Mouse (Mus musculus) spleen, adult 12 weeks (tissue): ENCODE measurements around the gene Gm281.
A peak's percentile ranks its signal among the peaks of the same experiment; 100 is the strongest.
"Not testable (repeated sequence)": the region's sequence is repeated elsewhere in the genome, so short reads cannot be mapped to it uniquely, and the experiment has no call there.

Source experiments
- DNase-seq: peaks from one replicate; pipeline ENCODE4 v3.0.0; 2022; ENCODE audit warnings: low spot score

Gm281 gene

DNA sequence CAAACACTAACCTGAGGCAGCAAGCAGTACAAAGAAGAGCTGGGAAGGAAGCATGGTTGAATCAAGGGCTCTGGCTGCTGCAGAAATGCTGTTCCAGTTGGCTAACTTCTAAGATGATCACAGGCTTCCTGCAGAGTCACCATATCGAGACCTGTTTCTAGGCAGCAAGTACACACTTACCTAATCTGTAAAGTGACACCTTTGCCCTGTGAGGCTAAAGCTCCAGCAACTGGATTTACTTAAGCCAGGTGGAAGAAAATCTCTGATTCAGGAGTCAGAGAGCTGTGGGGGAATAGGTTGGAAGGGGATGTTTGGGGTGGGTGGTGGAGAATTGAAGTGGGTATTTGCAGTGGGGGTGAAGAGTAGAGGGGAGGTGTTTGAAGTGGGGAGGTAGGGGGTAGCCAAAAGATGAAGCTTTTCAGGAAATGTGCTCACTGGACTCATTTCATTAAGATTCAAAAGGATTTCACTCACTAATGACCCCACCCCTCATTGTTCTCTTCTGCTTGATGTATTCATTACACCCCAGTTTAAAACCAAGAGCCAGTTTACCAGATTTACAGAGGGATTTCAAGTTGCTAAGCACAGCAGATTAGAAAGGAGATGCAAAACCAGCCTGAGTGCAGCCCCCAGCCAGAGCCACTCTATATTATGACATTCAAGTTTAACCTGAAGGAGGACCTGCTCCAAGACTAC lies at the start of gene Gm281:
TSS of gene Gm281 (minus strand) at position 92 of the 696 bp plus-strand sequence.
- DNase-seq, result no peak

DNA sequence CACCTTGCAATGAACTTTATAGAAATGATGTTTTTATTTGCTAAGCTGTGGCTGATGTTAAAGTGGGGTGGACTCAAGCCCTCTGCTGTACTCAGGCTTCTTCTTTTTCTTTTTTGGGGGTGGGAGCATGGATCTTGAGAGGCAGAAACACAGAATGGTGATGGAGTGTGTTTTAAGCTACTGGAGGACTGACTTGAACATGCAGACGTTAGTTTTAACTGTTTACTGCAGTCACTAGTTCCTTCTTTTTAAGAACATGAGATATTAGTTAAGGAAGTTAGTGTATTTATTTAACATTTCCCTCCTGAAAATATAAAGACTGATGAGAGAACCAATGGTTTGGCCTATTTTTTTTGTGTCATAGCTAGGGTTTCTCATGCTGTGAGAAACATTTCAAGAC lies 49.2 kb upstream of the Gm281 start:
- DNase-seq, result no peak

DNA sequence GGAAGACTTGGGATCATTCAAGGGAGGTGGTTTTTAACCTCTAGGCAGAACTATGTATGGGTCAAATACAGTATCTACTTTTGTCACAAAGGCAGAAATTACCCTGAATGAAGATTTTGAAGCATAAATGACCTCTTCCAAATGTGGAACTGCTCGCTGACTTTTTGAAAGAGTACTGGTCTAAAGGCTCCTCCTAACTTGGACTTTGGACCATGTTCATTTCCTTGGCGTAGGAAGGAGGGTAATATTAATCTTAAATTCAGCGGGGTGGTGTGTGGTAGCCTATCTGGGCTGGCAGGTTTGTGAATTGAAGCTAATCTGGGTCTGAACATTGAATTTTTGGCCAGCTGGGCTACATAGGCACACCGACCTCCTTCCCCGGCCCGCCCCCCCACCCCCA lies 48.2 kb upstream of the Gm281 start:
- no peak for DNase-seq

DNA sequence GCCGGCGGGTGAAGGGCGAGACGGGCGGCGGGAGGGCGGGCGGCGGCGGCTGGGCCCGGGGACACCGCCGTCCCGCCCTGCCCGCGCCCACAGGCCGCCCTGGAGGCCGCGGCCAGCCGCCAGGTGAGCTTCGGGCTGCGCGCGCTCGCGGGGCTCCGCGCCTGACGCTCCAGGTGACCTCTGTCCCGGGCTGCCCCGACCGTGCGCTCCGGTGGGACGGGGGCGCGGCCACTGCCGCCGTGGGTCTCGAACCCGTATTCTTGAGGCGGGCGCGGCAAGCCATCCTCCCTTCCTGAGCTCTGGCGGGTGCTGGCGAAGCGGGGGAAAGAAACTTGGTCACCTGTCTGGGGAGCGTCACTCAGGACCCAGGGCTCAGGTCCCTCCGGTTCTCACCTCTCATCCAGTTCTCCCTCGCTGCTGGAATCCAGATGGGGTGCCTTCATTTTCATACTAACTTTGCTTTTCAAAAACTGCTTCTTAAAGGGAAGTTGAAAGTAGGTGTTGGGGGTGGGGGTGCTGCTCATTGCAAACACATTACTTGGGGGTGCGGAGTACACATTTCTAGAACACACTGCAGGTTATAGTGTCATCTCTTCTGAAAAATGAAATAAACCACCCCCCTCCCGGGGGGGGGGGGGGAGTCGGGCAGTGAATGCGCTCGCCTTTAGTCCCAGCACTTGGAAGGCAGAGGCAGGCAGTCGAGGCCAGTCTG lies 47.3 kb upstream of the Gm281 start, which contains the start of the genes Atxn7 and Thoc7:
TSS of gene Atxn7 (plus strand) at position 40 of the 712 bp plus-strand sequence.
TSS of gene Thoc7 (minus strand) at position 452 of the 712 bp plus-strand sequence.
- DNase-seq, result peak; percentile 34

DNA sequence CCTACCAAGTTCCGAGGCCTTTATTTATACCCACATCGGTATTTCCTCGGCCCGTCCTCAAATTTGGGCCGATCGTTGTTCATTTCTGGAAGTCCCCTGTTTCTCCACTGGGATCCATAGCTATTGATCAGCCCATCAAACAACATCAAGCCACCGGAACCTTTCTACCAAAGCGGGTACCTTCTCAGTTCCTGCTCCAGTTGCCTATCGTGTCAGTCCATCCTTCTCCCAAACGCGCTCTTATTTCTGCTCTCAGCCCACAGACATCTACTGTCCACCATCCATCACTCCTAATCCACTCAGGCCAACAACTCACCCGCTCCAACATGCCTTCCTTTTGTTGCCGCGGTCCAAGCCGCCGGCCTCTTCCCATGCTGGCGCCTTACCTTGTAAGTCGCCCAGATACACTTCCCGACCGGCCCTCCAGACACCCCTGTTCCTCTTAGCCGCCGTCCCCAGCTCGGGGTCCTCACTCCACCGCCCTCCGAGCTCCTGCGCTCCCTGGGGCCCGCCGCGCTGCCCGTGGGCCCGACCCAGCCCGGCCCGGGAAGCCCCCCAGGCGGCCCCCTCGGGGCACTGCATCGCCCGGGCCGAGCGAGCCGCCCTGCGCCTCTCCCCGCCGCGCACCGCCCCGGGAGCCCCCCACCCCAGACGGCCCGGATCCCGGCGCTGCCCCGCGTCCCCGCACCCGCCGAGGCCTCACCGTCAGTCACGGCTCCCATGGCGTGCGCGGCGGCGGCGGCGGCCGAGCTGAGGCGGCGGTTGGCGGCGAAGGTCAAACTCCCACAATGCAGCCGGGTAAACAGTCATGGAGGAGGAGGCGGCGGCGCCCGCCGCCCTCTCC lies 46.4 kb upstream of the Gm281 start:
- peak; percentile 27 for DNase-seq

DNA sequence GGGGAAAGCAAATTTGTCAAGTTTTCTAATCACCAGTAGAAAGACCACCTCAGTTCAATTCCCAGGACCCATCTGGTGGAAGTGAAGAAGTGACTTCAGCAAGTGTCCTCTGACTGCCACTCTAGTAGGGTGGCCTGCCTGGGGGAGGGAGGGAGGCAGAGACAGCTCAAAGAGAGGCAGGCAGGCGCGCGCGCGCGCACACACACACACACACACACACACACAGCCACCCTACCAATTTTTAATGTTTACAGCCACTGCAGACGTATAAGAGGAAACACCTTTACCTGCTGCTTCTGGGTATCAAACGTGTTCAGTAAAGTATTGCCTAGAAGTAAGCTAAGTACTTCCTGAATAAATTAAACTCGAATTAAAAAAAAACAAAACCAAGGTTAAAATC lies 45.8 kb upstream of the Gm281 start:
- no peak for DNase-seq

DNA sequence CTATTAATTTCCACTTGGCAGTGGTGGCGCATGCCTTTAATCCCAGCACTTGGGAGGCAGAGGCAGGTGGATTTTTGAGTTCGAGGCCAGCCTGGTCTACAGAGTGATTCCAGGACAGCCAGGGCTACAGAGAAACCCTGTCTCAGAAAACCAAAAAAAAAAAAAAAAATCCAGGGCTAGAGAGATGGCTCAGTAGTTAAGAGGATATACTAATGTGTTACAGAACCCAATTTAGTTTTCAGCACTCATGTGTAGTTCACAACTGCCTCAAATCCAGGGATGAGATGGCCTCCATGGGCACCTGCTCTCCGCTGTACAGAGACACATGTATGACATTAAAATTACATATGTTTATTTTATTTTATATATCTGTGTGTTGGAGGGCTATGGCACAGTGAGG lies 37.9 kb upstream of the Gm281 start:
- DNase-seq, result not testable (repeated sequence)

DNA sequence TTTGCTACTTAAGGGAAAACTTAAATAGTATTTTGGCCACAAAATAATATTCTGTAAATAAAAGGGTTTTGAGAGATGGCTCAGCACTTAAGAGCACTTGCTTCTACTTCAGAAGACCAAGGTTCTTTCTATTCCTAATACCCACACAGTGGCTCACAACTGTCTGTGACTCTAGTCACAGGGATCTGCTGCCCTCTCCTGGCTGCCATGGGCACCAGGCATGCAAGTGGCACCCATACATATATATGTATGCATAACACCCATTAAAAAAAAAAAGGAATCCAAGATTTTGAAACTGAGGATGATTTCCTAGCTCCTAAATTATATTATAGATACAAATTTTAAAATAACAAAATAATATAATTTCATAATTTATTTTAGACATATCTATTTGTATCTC lies 36.1 kb upstream of the Gm281 start:
- DNase-seq, result no peak

DNA sequence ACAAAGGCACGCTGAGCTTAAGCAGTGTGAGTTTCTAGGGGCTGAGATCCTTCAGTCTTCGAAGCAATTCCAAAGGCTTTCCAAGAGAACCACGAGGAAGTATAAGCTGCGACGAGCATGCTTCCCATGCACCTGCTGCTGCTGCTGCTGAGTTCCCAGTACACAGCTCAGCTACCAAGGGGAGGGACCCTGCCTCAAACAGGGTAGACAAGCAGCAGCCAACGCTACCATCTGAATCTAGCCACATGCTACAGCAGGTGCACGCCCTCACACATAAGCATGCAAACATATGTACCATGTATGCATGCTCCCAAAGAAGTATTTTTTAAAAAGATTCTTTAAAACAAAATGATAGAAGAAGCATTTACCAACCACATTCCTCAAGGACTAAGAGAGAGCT lies 34.1 kb upstream of the Gm281 start:
- DNase-seq, result no peak

DNA sequence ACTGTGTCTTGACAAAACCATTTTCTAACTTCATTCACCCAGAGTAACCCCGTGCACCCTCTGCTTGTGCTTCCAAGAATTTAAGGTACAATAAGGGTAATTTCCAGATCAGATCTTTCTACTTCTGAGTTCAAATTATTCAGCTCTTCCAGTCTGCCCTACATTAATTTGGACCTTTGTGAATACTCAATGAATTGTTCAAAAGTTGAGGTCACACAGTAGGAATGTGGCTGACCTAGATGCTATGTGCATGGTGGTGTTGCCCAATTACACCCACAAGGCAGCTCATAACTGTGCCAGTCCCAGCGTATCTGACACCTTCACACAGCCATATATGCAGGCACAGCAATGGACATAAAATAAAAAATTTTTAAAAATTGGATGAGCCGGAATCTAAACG lies 30.4 kb upstream of the Gm281 start:
- DNase-seq, result no peak

DNA sequence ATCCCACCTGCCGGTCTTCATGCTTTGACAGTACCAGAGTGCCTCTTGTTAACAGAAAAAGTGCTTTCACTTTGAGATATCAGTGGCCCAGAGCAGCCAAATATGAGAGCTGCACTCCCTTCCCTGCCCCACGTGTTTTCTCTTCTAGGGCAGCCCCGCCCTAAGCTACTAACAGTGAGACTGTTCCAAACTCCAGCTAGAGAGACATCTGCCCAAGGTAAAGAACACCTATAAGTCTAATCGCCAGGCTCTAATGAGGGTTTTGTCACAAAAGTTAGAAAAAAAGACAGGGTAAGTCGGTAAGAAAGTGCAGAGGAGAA lies 19.7 kb upstream of the Gm281 start:
- DNase-seq, result no peak

DNA sequence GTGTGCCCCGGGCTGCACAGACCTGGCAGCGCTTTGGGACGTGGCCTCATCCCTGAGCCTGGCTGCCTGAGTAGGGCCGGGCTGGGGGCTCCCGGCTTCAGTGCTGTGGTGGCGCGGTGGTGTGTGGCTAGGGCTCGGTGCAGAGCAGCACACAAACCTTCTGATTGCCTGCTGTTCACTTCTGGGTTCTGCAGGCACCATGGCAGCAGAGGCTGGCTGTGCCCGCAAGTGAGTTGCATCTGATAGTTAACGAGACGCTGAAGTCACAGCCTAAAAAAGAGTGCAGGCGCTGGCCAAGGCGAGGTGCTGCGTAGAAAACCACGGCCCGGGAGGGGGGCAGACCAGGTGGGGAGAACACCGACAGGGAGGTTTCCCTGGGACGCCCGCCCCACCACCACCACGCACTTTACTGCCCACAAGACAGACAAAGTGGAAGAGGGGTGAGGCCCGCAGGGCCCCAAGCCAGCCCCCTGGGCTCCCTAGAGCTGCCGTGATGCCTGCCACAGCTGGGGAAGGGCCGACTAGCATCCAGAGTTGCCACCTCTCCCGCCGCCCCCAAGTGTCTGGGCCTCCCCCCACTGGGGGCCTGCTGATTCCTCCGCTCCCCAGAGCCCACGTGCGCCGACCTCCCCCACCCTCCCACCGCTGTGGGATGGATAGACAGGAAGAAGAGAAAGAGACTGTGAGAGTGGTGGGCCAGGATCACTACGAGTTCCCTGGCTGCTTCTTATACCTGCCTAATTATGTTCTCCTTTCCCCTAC lies 19.2 kb upstream of the Gm281 start:
- no peak for DNase-seq

DNA sequence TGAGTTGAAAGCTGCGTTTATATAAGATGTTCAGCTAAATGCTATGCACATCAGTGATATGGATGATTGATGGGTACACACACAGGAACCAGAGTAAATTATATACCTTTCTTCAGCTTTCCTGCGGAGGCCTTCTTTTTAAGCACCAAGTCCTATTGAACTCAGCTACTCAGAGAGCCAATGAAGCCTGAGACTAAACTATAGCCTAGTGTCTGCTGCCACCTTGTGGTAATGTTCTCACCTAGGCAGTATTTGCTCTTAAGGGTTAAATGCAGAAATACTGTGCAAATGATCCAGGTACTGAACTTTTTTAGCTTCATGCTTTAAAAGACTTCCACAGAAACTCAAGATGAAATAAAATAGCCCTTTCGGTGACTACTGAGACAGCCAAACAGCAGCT lies 3.4 kb upstream of the Gm281 start:
- DNase-seq, result no peak

DNA sequence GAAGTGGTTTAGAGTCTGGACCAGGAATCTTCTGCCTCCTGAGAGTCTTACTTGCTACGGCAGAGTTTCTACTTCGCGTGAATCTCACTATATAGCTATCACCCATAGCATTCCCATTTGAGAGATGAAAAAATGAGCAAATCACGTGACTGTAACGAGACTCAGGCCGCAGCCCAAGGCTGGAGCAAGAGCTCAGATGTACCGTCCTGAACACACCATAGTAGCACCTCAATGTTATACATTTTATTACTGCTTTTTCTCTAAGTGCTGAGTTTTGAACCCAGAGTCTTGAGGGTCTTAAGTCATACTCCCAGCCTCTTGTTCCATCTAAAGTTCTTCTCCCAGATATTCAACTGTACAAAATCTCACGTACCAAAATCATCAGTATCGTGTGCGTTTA lies 2.9 kb upstream of the Gm281 start:
- DNase-seq, result no peak

DNA sequence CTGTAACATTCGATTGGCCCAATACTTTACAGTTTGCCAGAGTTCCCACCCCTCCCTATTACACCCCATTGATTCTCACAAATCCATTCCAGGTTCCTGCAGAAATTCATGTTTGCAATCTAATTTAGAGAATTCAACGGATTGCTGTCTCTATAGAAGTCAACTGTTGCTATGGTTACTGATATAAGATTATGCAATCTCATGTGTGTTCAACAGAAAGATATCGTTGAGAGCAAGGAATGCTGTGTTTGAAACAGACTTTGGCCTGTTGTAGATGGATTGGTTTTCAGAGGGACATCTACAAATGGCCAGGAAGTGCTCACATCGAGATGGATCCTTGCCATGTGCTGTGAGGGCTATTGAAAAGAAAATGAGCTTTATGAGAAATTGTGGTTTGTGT lies 929 bp upstream of the Gm281 start:
- no peak for DNase-seq

DNA sequence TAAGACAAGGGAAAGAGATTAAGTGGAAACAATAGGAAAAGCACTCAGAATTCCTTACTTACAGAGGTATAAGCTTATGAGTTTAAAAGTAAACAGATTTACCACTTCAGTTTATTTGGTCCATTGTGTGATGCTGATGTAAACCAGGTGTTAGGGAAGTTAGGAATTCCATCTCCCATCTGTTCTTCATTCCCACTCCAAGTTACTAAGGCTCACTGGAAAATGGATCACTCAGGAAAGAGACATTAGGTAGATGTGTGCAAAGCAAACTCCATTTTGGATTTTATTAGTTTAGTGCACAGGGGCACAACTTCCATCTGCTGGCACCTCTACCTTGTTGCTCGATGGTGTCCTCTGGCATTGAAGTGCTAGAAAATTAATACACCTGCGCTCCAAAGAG lies 4.1 kb downstream of the Gm281 start:
- DNase-seq, result no peak

DNA sequence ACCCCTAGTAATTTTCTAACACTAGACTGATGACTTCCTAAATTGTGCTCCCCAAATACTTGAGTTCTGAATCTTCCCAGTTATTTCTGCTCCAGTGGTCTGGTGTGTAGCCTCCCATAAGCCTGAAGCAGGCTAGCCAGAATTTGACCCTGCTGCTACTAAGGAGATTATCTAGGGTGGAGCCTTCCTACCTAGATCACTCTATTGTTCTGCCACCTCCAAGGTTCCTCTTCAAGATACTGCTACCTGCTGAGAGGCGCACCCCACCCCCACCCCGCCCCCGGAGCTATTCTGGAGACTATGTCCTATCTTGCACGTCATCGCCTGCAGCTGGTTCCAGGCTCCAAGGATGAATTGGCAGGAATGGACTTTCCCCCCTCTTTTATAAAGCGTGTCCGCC lies 7.1 kb downstream of the Gm281 start:
- DNase-seq, result no peak

DNA sequence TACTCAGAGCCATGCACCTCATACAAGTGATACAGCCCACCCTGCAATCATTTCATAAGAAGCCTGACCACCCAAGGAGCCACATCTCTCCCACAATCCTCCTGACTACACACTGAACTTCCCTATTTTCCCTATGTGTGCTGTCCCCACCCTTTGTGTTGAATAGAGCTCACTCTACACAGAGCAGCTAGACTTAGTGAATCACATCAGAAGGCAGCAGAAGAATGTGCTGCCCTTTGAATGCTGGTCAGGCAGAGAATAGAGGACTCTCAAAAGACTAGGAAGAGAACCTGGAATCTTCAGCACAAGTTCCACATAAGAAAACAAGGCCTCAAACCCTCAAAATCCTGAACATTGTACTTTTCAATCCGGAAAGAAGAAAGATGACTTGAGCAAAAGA lies 7.8 kb downstream of the Gm281 start:
- DNase-seq, result no peak

DNA sequence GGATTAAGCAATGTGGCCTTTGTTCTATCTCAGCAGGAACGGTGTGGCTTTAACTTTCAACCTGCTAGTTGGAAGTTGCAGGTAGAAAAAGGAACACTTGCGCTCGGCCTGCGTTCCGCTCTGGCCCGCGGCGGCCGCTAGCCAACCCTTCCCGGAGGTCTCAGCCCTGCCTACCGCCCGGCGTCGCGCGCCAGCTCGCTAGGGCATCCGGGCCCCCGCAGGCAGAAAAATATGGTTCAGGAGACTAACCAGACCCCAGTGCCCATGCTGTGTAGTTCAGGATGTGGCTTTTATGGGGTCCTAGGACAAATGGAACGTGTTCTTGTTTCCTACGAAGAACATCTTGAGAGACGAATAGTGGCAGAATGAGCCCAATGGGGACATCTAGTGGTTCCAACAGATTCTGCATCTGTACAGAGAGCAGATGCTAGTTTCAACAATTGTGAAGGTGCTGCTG lies 12.6 kb downstream of the Gm281 start:
- DNase-seq, result no peak

DNA sequence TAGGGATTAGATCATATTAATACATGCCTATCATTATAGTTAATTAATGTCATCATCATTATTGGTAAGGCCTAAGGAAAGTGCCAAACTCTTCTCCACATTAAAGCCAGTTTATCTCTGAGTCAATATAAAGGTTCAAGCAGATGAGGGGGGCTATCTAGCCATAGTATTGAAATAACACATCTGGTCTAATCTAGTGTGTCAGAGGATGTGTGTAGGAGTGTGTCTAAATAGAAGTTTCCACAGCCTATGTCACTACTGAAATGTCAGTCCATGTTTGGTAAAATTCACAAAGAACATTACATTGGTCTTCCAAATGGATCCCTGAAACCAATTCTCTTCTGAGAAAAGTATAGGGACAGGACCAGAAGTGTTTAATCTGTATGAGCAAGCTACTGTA lies 19.1 kb downstream of the Gm281 start:
- no peak for DNase-seq

DNA sequence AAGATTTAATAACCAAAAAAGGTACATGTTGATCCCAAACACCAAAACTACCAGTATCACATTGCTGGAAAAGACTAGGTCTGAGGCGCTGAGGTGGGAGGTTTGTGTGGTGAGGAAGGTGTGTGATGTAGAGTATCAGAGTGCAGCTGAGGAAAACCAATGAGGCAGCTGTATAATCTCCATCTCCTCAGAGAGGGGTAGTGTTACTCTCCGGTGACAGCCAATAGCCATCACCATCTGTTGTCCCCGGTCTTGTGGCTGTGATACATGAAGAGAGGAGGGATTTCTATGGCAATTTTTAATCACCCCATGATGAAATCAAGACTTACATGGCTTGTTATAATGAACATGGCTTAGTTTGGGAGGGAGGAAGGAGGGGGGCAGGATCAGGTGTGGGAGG lies 20.5 kb downstream of the Gm281 start:
- no peak for DNase-seq

DNA sequence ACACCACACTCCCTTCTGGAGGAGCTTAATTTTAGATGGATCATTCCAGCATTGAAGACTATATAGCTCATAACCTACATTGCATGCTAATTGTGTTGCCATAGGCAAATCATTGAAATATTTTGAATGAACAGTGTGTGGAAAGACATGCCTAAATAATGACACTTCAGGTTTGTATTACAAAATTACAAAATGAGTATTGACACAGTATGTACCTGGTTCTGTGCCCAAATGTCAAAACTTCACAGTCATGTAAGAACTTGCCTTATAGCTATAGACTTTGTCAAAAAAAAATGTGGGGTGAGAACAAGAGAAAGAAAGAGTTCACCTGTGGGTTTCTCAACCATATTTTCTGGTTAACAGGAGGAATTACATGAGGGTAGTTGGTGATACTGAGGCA lies 52.9 kb downstream of the Gm281 start:
- no peak for DNase-seq
